Mouse (Mus musculus) myocyte (in vitro differentiated cells): ENCODE measurements around the gene Spon1. TPM values are rescaled to one million over a fixed set of nuclear protein-coding genes. Genes with fewer than 3 reads are reported as not detected.

ENCODE experiments used
- H3K27me3 ChIP-seq: one replicate; pipeline ENCODE4 v1.6.1; 2011; ENCODE audit not compliant: control insufficient read depth, insufficient read depth, insufficient read length
- H3K36me3 ChIP-seq: one replicate; pipeline ENCODE4 v1.6.1; 2011; ENCODE audit not compliant: control insufficient read depth, insufficient read depth
- H3K4me2 ChIP-seq: one replicate; pipeline ENCODE4 v1.6.1; 2011; ENCODE audit warnings: low read depth, control low read depth
- H3K4me3 ChIP-seq: one replicate; pipeline ENCODE4 v1.5.1; 2011; ENCODE audit warnings: mild to moderate bottlenecking, control low read depth, moderate library complexity
- H3K79me2 ChIP-seq: one replicate; pipeline ENCODE4 v1.6.1; 2011; ENCODE audit not compliant: control insufficient read depth, insufficient read depth
- H3ac ChIP-seq: one replicate; pipeline ENCODE4 v1.6.1; 2011; ENCODE audit not compliant: control insufficient read depth, insufficient read length
- CEBPB ChIP-seq: IDR thresholded peaks from 2 replicates; pipeline ENCODE4 v1.6.1; 2011; ENCODE audit warnings: mild to moderate bottlenecking, moderate library complexity; ENCODE audit not compliant: poor library complexity, insufficient read depth, severe bottlenecking
- E2F4 ChIP-seq: IDR thresholded peaks from one replicate; pipeline ENCODE4 v1.6.1; 2011; ENCODE audit warnings: mild to moderate bottlenecking, control low read depth, moderate library complexity; ENCODE audit not compliant: insufficient read depth
- MAX ChIP-seq: IDR thresholded peaks from one replicate; pipeline ENCODE4 v1.6.1; 2011; ENCODE audit warnings: low read depth, mild to moderate bottlenecking, control low read depth
- MYOD1 ChIP-seq, 3 experiments: IDR thresholded peaks; one replicate each; pipeline ENCODE4 v1.6.1; 2011; ENCODE audit warnings: control low read depth in 2 of 3, low read depth in 2 of 3, mild to moderate bottlenecking in 2 of 3, moderate library complexity in 1 of 3; ENCODE audit not compliant: insufficient read length in 2 of 3, control insufficient read depth in 1 of 3
- MYOG ChIP-seq, 3 experiments: IDR thresholded peaks; one replicate each; pipeline ENCODE4 v1.6.1; 2011; ENCODE audit warnings: control low read depth in 2 of 3, low read depth in 2 of 3, mild to moderate bottlenecking in 2 of 3; ENCODE audit not compliant: insufficient read length in 2 of 3, control insufficient read depth in 1 of 3, insufficient read depth in 1 of 3
- POLR2A ChIP-seq: IDR thresholded peaks from one replicate; pipeline ENCODE4 v1.6.1; 2011; ENCODE audit warnings: low read depth, mild to moderate bottlenecking, control low read depth, moderate library complexity; ENCODE audit not compliant: insufficient read length
- POLR2AphosphoS2 ChIP-seq: IDR thresholded peaks from one replicate; pipeline ENCODE4 v1.6.1; 2011; ENCODE audit warnings: low read depth, control low read depth; ENCODE audit not compliant: insufficient read length
- REST ChIP-seq: IDR thresholded peaks from one replicate; pipeline ENCODE4 v1.6.1; 2011; ENCODE audit warnings: mild to moderate bottlenecking, control low read depth, moderate library complexity; ENCODE audit not compliant: insufficient read depth, insufficient read length
- SRF ChIP-seq: IDR thresholded peaks from one replicate; pipeline ENCODE4 v1.6.1; 2011; ENCODE audit warnings: low read depth; ENCODE audit not compliant: control insufficient read depth, insufficient read length
- TCF12 ChIP-seq: IDR thresholded peaks from one replicate; pipeline ENCODE4 v1.6.1; 2011; ENCODE audit warnings: mild to moderate bottlenecking, control low read depth; ENCODE audit not compliant: poor library complexity, insufficient read depth, severe bottlenecking
- TCF3 ChIP-seq: IDR thresholded peaks from one replicate; pipeline ENCODE4 v1.6.1; 2011; ENCODE audit warnings: low read depth, control low read depth; ENCODE audit not compliant: insufficient read length
- USF1 ChIP-seq: IDR thresholded peaks from one replicate; pipeline ENCODE4 v1.6.1; 2011; ENCODE audit warnings: low read depth, mild to moderate bottlenecking, control low read depth, moderate library complexity
- polyA plus RNA-seq: library from polyadenylated mRNA; unstranded; fragments of >200 nt; fragmentation: generic; extraction: Trizol; gene quantifications from one replicate; pipeline ENCODE4 v1.2.1, GENCODE M21; 2012; ENCODE audit warnings: missing spikeins

The Spon1 gene
- polyA plus RNA-seq, 1 experiment: 0.04 TPM

DNA sequence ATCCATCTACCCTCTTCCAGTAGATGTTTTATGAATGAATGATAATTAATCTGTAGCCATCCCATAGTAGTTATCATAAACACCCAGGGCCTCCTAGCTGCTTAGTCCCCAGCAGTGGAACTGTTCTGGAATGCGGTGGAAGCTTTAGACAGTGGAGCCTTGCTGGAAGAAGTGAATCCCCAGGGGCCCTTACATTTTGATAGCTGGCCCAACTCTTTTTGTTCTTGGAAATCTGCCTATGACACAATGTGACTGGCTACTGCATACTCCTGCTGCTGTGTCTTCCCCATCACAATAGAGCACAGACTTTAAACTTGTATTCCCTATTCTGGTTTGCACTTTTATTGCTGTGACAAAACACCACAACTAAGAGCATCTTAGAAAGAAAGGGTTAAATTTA, 107.0 kb downstream of the Spon1 start:
- no peak overlapping the region for H3K4me2 ChIP-seq
- TF ChIP-seq REST: no peak
- no peak for TF ChIP-seq TCF3
- no peak for TF ChIP-seq MAX
- TF ChIP-seq MYOG (IDR thresholded peaks at IDR 0.05; ENCODE audit: control insufficient read depth in 1 of 3, insufficient read depth in 1 of 3, insufficient read length in 2 of 3, low read depth in 2 of 3): no peak
- no peak for TF ChIP-seq CEBPB
- TF ChIP-seq USF1: no peak
- TF ChIP-seq TCF12: no peak
- TF ChIP-seq SRF: no peak
- no peak for TF ChIP-seq POLR2A
- TF ChIP-seq POLR2AphosphoS2: no peak
- no peak for TF ChIP-seq E2F4
- no peak for TF ChIP-seq MYOD1 (IDR thresholded peaks at IDR 0.05; ENCODE audit: control insufficient read depth in 1 of 3, insufficient read length in 2 of 3, low read depth in 2 of 3)
- no peak overlapping the region for H3K4me3 ChIP-seq
- H3K36me3 ChIP-seq: no peaks in the 10 kb centered on the region
- H3K27me3 ChIP-seq: no peaks in the 10 kb centered on the region
- H3ac ChIP-seq: no peak overlapping the region
- H3K79me2 ChIP-seq: no peaks in the 10 kb centered on the region

DNA sequence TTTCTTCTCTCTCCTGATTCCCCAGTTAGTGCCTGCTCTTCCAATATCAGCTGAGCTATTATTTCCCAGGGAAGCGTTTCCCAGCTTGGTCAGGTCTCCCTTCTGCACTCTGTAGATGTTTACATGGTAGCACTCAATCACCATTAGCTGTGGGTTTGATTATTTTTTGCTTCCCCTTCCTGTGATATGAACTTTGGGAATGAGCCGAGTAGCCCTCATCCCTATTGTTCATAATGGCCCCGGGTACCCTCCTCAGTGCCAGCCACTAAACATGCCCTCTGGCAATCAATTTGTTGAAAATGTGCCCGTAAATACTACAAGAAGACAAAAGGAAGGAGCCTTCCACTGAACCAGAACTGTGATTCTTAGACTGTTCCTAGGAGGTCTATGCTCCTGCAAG, 111.7 kb downstream of the Spon1 start:
- Histone ChIP-seq H3K79me2 (no peaks in the 10 kb centered on the region), H3ac (no peak overlapping the region), H3K4me2 (no peak overlapping the region), H3K4me3 (no peak overlapping the region), H3K36me3 (no peaks in the 10 kb centered on the region), H3K27me3 (no peaks in the 10 kb centered on the region)
- no peak for TF ChIP-seq CEBPB
- no peak for TF ChIP-seq TCF12
- TF ChIP-seq MAX: no peak
- TF ChIP-seq POLR2AphosphoS2: no peak
- no peak for TF ChIP-seq E2F4
- TF ChIP-seq SRF: no peak
- TF ChIP-seq MYOG (IDR thresholded peaks at IDR 0.05; ENCODE audit: control insufficient read depth in 1 of 3, insufficient read depth in 1 of 3, insufficient read length in 2 of 3, low read depth in 2 of 3): no peak
- TF ChIP-seq REST: no peak
- TF ChIP-seq MYOD1 (IDR thresholded peaks at IDR 0.05; ENCODE audit: control insufficient read depth in 1 of 3, insufficient read length in 2 of 3, low read depth in 2 of 3): no peak
- no peak for TF ChIP-seq TCF3
- TF ChIP-seq USF1: no peak
- no peak for TF ChIP-seq POLR2A

DNA sequence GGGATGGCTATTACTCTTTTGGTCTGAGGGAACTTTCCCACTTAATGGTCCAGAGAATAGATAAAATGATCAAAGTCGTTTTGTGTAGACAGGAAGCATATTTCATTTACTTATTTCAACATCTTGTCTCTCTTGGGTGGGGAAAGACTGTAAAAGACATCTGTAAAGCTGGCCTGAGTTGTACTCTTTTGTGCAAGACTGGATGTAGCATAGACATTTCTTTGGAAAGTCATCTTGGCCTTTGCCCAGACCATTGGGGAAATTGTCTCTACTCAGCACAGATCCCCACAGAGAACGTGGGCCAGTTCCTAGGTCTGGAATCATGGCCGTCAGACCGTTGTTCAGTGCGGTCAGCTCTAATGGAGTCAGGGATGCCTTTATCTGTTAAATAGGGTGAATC, 112.1 kb downstream of the Spon1 start:
- Histone ChIP-seq H3K4me2 (no peak overlapping the region), H3K36me3 (no peaks in the 10 kb centered on the region), H3K4me3 (no peak overlapping the region), H3K27me3 (no peaks in the 10 kb centered on the region), H3ac (no peak overlapping the region), H3K79me2 (no peaks in the 10 kb centered on the region)
- no peak for TF ChIP-seq MYOG (IDR thresholded peaks at IDR 0.05; ENCODE audit: control insufficient read depth in 1 of 3, insufficient read depth in 1 of 3, insufficient read length in 2 of 3, low read depth in 2 of 3)
- TF ChIP-seq POLR2A: no peak
- TF ChIP-seq TCF3: no peak
- TF ChIP-seq TCF12: no peak
- TF ChIP-seq REST: no peak
- TF ChIP-seq CEBPB: no peak
- no peak for TF ChIP-seq MAX
- TF ChIP-seq USF1: no peak

DNA sequence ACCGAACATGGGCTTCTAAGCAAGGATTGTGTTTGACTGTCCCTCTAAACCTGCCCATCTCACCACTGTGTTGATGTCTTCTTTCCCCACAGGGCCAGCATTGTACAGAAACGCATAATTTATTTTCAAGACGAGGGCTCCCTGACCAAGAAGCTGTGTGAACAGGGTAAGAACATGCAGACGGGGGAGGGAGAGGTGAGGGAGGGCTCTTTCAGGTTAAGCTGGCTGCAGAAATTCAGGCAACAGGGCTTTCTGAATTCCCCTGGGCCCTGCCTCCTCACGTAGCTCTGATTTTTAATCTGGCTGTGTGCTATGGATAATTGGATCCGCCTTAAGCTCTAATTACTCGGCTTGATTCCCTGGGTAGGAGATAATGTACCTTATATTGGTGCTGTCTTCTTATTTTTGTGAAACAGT, 113.3 kb downstream of the Spon1 start:
- TF ChIP-seq TCF12 (no peak), MYOG (IDR thresholded peaks at IDR 0.05; ENCODE audit: control insufficient read depth in 1 of 3, insufficient read depth in 1 of 3, insufficient read length in 2 of 3, low read depth in 2 of 3) (no peak), USF1 (no peak), POLR2AphosphoS2 (no peak), POLR2A (no peak), CEBPB (no peak), TCF3 (no peak), MYOD1 (IDR thresholded peaks at IDR 0.05; ENCODE audit: control insufficient read depth in 1 of 3, insufficient read length in 2 of 3, low read depth in 2 of 3) (no peak), E2F4 (no peak), SRF (no peak), REST (no peak), MAX (no peak)
- H3K27me3 ChIP-seq: no peaks in the 10 kb centered on the region
- H3K4me2 ChIP-seq: no peak overlapping the region
- H3ac ChIP-seq: no peak overlapping the region
- H3K36me3 ChIP-seq: no peaks in the 10 kb centered on the region
- no peaks in the 10 kb centered on the region for H3K79me2 ChIP-seq
- H3K4me3 ChIP-seq: no peak overlapping the region

- no peak overlapping the region for H3ac ChIP-seq
- H3K27me3 ChIP-seq: no peaks in the 10 kb centered on the region
- no peaks in the 10 kb centered on the region for H3K36me3 ChIP-seq
- H3K79me2 ChIP-seq: no peaks in the 10 kb centered on the region
- TF ChIP-seq MAX (no peak), TCF3 (no peak), MYOD1 (IDR thresholded peaks at IDR 0.05; ENCODE audit: control insufficient read depth in 1 of 3, insufficient read length in 2 of 3, low read depth in 2 of 3) (no peak), CEBPB (no peak), TCF12 (no peak), E2F4 (no peak), SRF (no peak), POLR2A (no peak), MYOG (IDR thresholded peaks at IDR 0.05; ENCODE audit: control insufficient read depth in 1 of 3, insufficient read depth in 1 of 3, insufficient read length in 2 of 3, low read depth in 2 of 3) (no peak), POLR2AphosphoS2 (no peak), REST (no peak), USF1 (no peak)
- H3K4me3 ChIP-seq: no peak overlapping the region
- H3K4me2 ChIP-seq: no peak overlapping the region
Measured at GRCm38 (mm10) chr7:113880021-113880420, 114.2 kb downstream of the Spon1 start.
